Mouse (Mus musculus) left cerebral cortex, adult 8-10 months (tissue): ENCODE measurements at regions not wholly inside any gene's neighbourhood (a gene's known extent, or its start where the extent isn't known, plus 50 kb on each side); places are given as distances from the start of the nearest gene placed in this dataset.
A peak's percentile ranks its signal among the peaks of the same experiment; 100 is the strongest.
"Not testable (repeated sequence)": the region's sequence is repeated elsewhere in the genome, so short reads cannot be mapped to it uniquely, and the experiment has no call there.

ENCODE experiments used
- DNase-seq, 2 experiments: peaks; one replicate each; pipeline ENCODE4 v3.0.0; 2022; ENCODE audit warnings: low spot score in 2 of 2

GRCm38 (mm10) chr17:91466822-91467221, 374.0 kb upstream of the Nrxn1 start:
- no peak for DNase-seq

DNA sequence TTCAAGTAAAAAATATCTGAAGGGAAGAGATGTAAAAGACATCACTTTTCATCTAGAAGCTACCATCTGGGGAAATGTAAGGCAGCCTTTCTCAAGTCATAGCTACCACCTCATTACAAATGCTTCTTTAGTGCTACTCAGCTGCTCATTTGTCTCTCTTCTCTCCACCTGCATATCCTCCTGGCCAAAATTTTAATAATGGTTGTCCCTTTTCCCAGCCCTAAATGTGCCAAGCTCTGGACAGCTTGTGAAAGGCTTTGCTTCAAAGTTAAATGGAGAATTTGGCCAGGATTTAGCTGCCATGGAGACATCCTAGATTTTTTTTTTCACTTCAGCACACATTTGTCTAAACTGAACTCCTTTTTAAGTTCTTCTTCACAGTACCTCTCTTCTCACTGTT, 358.8 kb upstream of the Nrxn1 start:
- peak in 1 of 2 experiments; percentile 41 for DNase-seq

- not testable (repeated sequence) for DNase-seq
Observed at GRCm38 (mm10) chr17:91431780-91432720, 339.2 kb upstream of the Nrxn1 start.

DNA sequence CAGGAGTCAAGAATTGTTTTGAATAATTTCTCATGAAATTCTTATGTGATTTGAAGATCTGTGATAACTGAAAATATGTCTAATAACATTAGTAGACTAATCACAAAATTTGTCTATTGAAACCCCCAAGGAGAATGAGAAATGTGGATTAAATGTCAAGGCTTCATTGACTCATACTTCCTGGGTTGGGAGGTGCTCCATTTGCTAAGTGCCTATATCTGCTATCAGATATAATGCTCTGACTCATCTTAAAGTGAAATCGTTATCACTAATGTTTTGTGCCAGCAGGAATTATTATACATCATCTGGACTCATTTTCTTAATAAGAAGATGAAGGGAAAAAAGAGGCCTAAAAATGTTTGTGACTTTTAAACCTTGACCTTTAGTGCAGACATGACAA, 337.5 kb upstream of the Nrxn1 start:
- DNase-seq = no peak

DNA sequence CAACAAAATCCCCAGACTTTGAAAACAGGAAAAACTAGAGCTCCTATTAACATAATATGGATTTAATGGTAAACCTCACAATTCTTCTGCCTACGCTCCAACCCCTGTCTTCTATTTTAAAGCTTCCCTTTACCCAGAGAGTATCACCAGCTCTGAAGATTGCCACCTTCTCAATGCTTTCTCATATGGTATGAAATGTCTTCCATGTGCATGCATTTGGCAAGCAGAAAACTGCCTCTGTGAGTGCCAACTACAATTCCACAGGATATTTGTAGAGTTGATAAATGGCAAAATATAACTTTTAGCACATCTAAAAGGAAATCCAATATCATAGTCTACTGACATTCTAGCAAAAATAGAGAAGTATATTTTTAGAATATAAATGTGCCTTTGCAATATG, 332.2 kb upstream of the Nrxn1 start:
- DNase-seq = peak in 1 of 2 experiments; percentile 22

DNA sequence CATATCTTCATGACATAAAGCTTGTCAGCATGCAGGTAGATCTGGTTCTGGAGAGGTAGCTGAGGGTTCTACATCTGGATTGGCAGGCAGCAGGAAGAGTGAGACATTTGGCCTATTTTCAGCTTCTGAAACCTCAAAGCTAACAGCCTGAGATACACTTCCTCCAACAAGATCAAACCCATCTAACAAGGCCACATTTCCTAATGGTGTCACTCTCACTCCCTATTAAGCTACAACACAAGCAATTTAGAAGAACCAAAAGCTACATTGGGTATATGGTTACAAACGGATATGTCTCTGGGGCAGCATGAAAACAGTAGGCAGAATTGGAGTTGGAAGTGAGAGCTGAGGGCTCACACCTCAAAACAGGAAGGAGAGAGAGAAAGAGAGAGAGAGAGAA, 325.7 kb upstream of the Nrxn1 start:
- no peak for DNase-seq

- DNase-seq = no peak
Observed at GRCm38 (mm10) chr17:91390969-91391764, 298.3 kb upstream of the Nrxn1 start.

GRCm38 (mm10) chr17:91389937-91390623, 297.2 kb upstream of the Nrxn1 start:
- not testable (repeated sequence) for DNase-seq

GRCm38 (mm10) chr17:91388521-91388920, 295.6 kb upstream of the Nrxn1 start:
- DNase-seq = no peak

GRCm38 (mm10) chr17:91388039-91388438, 295.2 kb upstream of the Nrxn1 start:
- no peak for DNase-seq

DNA sequence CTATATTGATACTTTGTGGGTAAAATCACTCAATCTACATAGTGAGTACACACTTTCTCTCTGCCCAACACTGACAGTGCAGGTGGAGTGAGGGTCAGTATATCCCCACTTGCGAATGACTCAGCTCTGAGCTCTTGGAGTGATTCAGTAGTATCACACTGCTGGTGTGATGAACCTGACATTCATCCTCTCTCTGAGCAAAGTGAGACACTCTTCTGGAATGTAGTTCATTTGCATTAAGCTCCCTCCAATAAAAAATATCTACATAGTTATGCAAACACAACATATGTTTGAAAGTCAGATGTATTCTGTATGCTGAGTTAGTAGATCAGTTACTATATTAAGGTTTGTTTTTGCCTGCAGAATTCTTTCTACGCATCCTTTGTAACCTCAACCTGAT, 293.1 kb upstream of the Nrxn1 start:
- DNase-seq = no peak

DNA sequence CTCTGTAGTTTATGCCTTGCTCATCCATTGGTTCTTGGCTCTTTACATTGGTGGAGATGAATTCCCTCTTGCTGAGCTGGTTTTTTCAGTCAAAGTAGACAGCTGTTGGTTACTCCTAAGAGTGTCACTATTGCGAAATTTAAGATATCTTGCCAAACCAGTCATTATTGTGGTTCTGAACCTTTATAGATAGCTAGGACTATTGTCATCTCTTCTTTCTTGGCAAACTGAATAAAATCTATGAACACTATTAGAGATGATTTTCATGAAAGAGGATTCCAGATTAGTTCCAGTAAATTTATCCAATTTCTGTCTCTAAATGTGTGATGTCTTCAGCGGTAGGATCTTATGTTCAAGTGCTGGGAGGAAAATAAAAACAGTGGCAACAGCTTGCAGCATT, 275.3 kb upstream of the Nrxn1 start:
- DNase-seq = no peak

DNA sequence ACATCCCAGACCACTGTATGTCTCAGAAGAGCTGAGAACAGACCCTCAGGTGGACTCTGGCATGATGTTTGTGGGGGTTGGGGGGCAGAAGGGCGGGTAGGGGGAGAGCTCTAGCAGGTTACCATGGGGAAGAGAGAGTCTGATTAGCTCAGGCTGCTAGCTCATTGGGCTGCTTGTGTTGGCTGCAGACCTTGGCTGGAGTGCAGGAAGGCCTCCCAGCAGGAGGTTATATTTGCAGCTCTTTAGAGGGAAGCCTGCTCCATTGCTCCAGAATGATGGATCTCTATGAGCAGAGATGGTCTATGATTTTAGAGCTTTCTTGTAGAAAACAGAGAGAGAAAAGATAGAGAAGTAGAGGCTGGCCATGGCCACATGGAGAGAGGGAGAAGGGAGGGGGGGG, 268.4 kb upstream of the Nrxn1 start:
- no peak for DNase-seq

DNA sequence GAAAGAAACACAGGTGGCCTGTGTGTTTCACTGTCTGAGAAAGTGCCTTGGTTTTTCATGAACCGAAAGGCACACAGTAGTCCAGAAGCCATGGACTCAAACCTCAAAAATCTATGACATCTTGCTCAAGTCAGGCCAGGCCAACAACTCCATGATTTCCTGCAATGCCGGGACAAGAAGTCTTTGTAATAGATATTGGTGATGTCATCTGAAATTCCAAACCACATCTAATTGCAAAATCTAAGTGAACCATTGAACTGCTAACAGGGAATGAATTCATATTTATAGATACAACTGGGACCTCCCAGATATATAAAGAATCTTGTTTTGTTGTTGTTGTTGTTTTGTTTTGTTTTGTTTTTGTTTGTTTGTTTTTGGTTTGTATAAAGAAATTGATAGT, 259.2 kb upstream of the Nrxn1 start:
- DNase-seq = no peak

- no peak for DNase-seq
Observed at GRCm38 (mm10) chr17:91336882-91337281, 244.0 kb upstream of the Nrxn1 start.

DNA sequence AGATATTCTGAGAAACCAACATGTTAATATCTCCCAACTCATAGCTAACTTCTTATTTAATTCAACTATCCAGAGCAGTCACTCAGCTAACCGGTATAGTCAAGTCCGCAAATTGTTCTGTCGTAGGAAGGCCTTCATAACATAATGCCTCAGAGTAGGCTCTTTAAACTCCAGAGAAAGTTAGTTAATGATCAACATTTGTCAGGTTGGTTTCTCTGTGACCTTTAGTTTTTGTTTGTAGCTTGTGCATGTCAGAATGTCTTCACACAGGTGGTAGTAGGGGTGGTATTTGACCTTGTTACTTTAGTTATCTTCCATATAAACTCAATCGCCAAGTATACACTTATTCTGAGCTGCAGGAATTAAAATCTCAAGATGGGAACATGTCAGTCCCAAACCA, 240.9 kb upstream of the Nrxn1 start:
- DNase-seq = no peak

DNA sequence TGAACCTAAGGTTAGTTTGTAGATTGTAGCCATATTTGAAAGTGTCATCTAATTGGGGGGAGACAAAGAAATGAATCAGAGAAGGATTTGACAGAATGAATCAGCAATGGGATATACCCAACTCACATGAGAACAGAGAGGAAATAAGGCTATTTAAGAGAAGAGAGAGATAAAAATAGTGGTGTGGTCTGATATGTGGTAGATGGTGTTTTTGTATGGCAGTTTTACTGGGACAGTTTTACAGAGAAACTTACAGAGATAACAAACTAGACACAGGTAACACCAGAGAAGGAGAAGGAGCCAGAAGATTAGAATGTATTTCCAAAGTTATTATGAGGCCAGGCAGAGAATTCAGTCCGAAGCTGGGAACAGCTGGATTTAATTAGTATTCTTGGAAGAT, 240.3 kb upstream of the Nrxn1 start:
- DNase-seq = no peak

- no peak for DNase-seq
Observed at GRCm38 (mm10) chr17:91324377-91324776, 231.5 kb upstream of the Nrxn1 start.

- no peak for DNase-seq
Observed at GRCm38 (mm10) chr17:91286875-91287274, 194.0 kb upstream of the Nrxn1 start.

DNA sequence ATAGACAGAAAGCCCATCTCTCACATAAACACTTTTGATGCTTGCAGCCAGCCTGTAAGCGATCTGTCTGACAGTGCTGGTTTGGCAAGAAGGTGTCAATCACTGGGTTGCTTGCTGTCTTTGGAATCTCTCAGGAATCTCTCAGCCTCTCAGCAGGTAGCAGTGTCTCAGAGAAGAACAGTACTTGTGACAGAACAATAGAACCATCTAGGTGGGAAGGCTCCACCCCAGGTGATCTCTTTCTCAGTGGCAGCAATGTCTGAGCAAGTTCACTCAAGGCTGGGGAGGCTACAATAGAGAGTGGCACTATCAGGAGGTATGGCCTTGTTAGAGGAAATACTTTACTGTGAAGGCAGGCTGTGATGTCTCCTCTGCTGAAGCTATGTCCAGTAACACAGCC, 181.5 kb upstream of the Nrxn1 start:
- no peak for DNase-seq

DNA sequence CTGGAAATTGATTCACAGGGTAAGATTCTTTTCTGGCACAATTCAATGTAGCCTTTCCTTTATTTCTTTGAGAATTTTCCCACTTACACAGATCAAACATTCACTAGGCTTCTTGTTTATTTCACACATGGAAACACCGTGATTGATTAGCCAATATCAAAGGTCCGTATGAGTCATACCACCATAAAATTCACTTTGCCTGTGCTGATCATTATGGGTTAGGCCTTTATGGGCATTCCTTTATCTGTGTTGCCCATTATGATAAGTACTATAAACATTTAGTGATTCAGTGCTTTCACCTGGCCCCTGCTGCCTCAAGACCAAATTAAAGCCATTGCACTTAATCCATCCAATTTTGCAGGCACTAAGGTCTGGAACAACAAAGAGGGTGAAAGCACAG, 145.8 kb upstream of the Nrxn1 start:
- no peak for DNase-seq

DNA sequence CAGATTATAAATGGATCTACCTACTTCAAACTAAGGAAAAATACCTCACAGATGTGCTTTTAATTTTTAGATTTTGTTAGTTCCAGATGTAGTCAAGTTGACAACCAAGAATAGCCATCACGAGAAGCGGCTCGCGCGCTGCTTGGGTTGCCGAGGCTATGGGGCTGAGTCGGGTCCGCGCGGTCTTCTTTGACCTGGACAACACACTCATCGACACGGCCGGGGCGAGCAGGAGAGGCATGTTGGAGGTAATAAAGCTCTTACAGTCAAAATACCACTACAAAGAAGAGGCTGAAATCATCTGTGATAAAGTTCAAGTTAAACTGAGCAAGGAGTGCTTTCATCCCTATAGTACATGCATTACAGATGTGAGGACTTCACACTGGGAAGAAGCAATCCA, 143.8 kb upstream of the Nrxn1 start:
- DNase-seq = not testable (repeated sequence)
